Mouse (Mus musculus) bone marrow macrophage, adult 2 months (primary cell): ENCODE measurements around the gene 1700010B08Rik.

ENCODE experiments used
- CTCF ChIP-seq: IDR thresholded peaks from 2 replicates; pipeline ENCODE4 v1.5.1; 2012; ENCODE audit warnings: low read depth, mild to moderate bottlenecking, low read length, moderate library complexity
- POLR2A ChIP-seq: IDR thresholded peaks from 2 replicates; pipeline ENCODE4 v1.6.1; 2012; ENCODE audit warnings: mild to moderate bottlenecking, low read depth, low read length, borderline replicate concordance

- TF ChIP-seq POLR2A (no peak), CTCF (no peak)
Observed at GRCm38 (mm10) chr2:173691748-173692147, 27.5 kb upstream of the 1700010B08Rik start.
